Mouse (Mus musculus) lung, postnatal 0 days (tissue): ENCODE results near the gene Ciapin1.

Experiments used
- CTCF ChIP-seq: IDR thresholded peaks from 2 replicates; pipeline ENCODE4 v1.5.1; 2016; ENCODE audit warnings: antibody characterized with exemption, mild to moderate bottlenecking
- EP300 ChIP-seq: IDR thresholded peaks from 2 replicates; pipeline ENCODE4 v1.6.1; 2016; ENCODE audit warnings: antibody characterized with exemption, mild to moderate bottlenecking, control low read depth

DNA sequence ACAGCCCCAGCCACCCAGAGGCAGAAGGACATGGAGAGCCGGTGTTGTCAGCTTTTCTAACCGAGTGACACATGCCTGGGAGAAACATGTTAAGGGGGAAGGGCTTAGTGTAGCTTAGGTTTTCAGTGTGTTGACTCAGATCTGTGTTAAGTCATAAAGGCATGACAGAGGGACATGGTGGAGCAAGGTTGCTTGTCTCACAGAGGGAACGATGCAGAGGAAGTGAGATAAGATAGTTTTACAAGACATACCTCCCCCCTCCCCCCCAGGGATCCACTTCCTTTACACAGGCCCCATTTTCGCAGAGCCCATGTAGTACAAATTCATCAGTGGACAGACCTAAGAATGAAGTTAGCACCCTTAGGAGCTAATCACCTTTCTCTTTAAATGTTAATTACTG is 35.8 kb downstream of the Ciapin1 start:
- TF ChIP-seq EP300: no peak
- TF ChIP-seq CTCF: no peak
